Mouse (Mus musculus) liver, embryonic 14.5 days (tissue): ENCODE data around the gene Lrrc27. TPM values are rescaled to one million over a fixed set of nuclear protein-coding genes. Genes with fewer than 3 reads are reported as not detected.

ENCODE experiments used
- ATAC-seq: fragments of 200-750 bp; cut with Nextera tagmentation; 2 replicates; pipeline ENCODE4 v1.8.0; 2017; ENCODE audit warnings: moderate number of reproducible peaks, mild to moderate bottlenecking, moderate library complexity; ENCODE audit not compliant: insufficient read depth
- DNase-seq, 3 experiments: peaks; one replicate each; pipeline ENCODE4 v3.0.0-alpha.2; 2012 to 2013; ENCODE audit warnings: low read depth in 3 of 3, low spot score in 3 of 3
- H3K27ac ChIP-seq: fragments of 300-500 bp; sonication (generic); 2 replicates; pipeline ENCODE4 v1.5.1; 2014; ENCODE audit warnings: moderate library complexity, mild to moderate bottlenecking, control low read depth, inconsistent platforms
- H3K27me3 ChIP-seq: fragments of 300-500 bp; sonication (generic); 2 replicates; pipeline ENCODE4 v1.6.1; 2014; ENCODE audit warnings: mild to moderate bottlenecking, low read length, moderate library complexity; ENCODE audit not compliant: control insufficient read depth, insufficient read depth
- H3K36me3 ChIP-seq: fragments of 300-500 bp; sonication (generic); replicated peaks from 2 replicates; pipeline ENCODE4 v1.6.1; 2014; ENCODE audit warnings: low read depth; ENCODE audit not compliant: control insufficient read depth, insufficient read depth
- H3K4me1 ChIP-seq, 2 experiments: fragments of 200-500 bp in 1 of 2; fragments of 300-500 bp in 1 of 2; sonication (generic) in 1 of 2; replicated peaks; 2 replicates each; pipeline ENCODE4 v1.6.1; 2012 to 2014; ENCODE audit warnings: antibody characterized with exemption in 1 of 2, inconsistent platforms in 1 of 2, low read length in 1 of 2; ENCODE audit not compliant: control insufficient read depth in 2 of 2, insufficient read depth in 2 of 2
- H3K4me2 ChIP-seq: fragments of 300-500 bp; sonication (generic); 2 replicates; pipeline ENCODE4 v1.6.1; 2014; ENCODE audit warnings: low read depth, mild to moderate bottlenecking, control low read depth, moderate library complexity
- H3K4me3 ChIP-seq, 2 experiments: fragments of 200-500 bp in 1 of 2; fragments of 300-500 bp in 1 of 2; sonication (generic) in 1 of 2; 2 replicates each; pipeline ENCODE4 v1.5.1; 2012 to 2014; ENCODE audit warnings: low read depth in 2 of 2, low read length in 2 of 2, mild to moderate bottlenecking in 2 of 2, control low read depth in 1 of 2, inconsistent platforms in 1 of 2, moderate library complexity in 1 of 2; ENCODE audit not compliant: insufficient read depth in 1 of 2
- H3K9ac ChIP-seq: fragments of 300-500 bp; sonication (generic); replicated peaks from 2 replicates; pipeline ENCODE4 v1.6.1; 2014; ENCODE audit warnings: mild to moderate bottlenecking, control low read depth, moderate library complexity
- H3K9me3 ChIP-seq: fragments of 300-500 bp; sonication (generic); 2 replicates; pipeline ENCODE4 v1.6.1; 2016; ENCODE audit warnings: low read length, mixed read lengths; ENCODE audit not compliant: control insufficient read depth
- CTCF ChIP-seq: IDR thresholded peaks from 2 replicates; pipeline ENCODE4 v1.5.1; 2016; ENCODE audit warnings: antibody characterized with exemption, low read depth, control low read depth
- EP300 ChIP-seq: IDR thresholded peaks from 2 replicates; pipeline ENCODE4 v1.6.1; 2016; ENCODE audit warnings: antibody characterized with exemption, low read depth
- WGBS: fragments of 180-500 bp; shearing (Covaris S2); extraction: QIAGEN DNeasy Blood & Tissue Kit; methylation state at CpG from one replicate; pipeline ENCODE4 v1.1.7; 2014; ENCODE audit not compliant: insufficient replicate concordance; 5-methylcytosine and 5-hydroxymethylcytosine counted together
- polyA plus RNA-seq, 2 experiments: library from polyadenylated mRNA; depleted of rRNA in 1 of 2; stranded (reverse) in 1 of 2; unstranded in 1 of 2; fragments of >200 nt; fragmentation: Nextera tagmentation in 1 of 2; extraction: Ambion mirVana in 1 of 2; gene quantifications; 2 replicates each; pipeline versions ENCODE4 v1.2.1 to v1.2.3; 2012 to 2014

The Lrrc27 gene
- polyA plus RNA-seq, 2 experiments: 0.27 to 0.52 TPM

DNA sequence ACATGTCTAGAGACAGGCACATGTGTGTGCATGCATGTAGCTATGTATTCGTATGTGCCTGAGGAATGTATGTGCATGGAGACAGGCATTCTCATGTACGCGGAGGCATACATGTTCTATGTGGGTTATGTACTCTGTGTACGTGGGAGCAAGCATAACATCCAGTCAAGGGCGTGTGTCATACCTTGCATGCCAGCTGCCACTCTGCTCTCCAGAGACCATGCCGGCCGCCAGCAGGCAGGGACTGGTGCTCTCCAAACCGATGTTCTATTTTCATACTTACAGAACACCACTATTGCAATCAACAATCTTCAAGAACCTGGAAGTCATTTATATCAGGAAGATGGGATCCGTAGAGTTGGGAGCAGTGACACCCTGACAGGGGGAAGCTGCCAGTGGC is 3.7 kb downstream of the Lrrc27 start:
- H3K27ac ChIP-seq: no peak overlapping the region
- peaks cover 0 to 5% of the 10 kb centered on the region in 2 experiments; a peak in 2 of 4 replicates for H3K4me1 ChIP-seq
- TF ChIP-seq CTCF: no peak
- TF ChIP-seq EP300: no peak
- no peak overlapping the region for H3K9ac ChIP-seq
- H3K36me3 ChIP-seq: no peaks in the 10 kb centered on the region
- no peaks in the 10 kb centered on the region for H3K9me3 ChIP-seq
- no peak for ATAC-seq
- WGBS: 82% methylated on average over 9 of the region's 9 CpGs
- H3K27me3 ChIP-seq: no peaks in the 10 kb centered on the region
- no peak for DNase-seq
- H3K4me2 ChIP-seq: no peak overlapping the region
- H3K4me3 ChIP-seq: no peak overlapping the region

DNA sequence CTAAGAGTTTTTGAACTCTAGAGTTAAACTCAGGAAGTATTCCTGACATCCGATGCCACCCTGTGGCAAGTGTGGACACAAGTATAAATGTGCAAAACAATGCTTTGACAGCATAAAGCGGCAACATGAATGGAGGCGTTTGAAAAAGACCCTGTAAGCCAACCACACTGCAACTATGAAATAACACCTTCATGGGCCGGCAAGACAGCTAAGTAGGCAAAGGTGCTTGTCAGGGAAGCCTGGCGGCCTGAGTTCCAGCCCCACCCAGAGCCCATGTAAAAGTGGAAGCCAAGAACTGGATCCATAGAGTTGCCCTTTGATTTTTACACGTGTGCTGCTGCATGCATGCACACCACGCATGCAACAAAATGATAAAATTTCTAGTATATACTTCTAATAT is 4.3 kb downstream of the Lrrc27 start:
- no peaks in the 10 kb centered on the region for H3K36me3 ChIP-seq
- no peak overlapping the region for H3K27ac ChIP-seq
- no peak overlapping the region for H3K4me2 ChIP-seq
- WGBS: 69% methylated on average over 7 of the region's 7 CpGs
- ATAC-seq: no peak
- DNase-seq: no peak
- TF ChIP-seq EP300 (no peak), CTCF (no peak)
- peaks cover 0 to 5% of the 10 kb centered on the region in 2 experiments; a peak in 2 of 4 replicates for H3K4me1 ChIP-seq
- H3K9ac ChIP-seq: no peak overlapping the region
- no peaks in the 10 kb centered on the region for H3K27me3 ChIP-seq
- H3K4me3 ChIP-seq: no peak overlapping the region
- no peaks in the 10 kb centered on the region for H3K9me3 ChIP-seq

DNA sequence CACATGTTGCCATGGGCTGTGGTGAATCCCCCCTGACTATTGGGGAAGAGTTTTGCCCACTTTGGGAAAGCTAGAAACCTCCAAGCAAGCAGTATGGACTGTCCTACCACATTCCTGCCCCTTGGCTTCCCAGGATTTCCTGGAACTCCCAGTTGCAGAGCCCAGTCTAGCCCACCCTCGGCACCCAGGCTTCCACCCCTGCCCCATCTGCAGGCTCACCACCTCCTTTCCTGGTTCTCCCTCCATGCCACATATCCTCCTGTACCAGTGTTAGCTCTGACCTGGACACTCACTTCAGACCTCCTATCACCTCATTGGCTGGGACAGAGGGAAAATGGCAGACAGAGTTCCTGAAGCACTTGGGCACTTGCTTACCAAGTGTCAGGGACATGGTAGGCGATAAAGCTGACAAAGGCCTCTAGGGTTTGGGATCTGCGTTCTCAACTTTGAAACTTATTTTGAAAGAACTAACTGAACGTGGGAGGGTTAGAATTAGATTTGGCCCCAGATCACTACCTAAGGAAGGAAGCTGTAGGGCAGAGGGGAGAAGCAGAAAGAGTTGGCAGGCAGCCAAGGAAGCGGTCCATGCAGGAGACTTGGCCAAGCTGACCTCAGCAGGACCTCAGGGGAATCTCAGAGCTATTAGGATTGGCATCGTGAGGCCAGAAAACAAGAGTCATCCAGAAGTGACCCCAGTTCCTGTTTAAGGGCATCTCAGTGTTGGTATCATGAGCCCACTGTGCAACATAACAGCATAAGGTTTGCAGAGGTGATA is 6.0 kb downstream of the Lrrc27 start:
- H3K27ac ChIP-seq: no peak overlapping the region
- no peak overlapping the region for H3K4me2 ChIP-seq
- H3K4me3 ChIP-seq: no peak overlapping the region
- no peaks in the 10 kb centered on the region for H3K4me1 ChIP-seq
- ATAC-seq (no peak), DNase-seq (no peak)
- H3K36me3 ChIP-seq: no peaks in the 10 kb centered on the region
- TF ChIP-seq EP300 (no peak), CTCF (no peak)
- H3K27me3 ChIP-seq: no peaks in the 10 kb centered on the region
- 42% methylated on average over 6 of the region's 6 CpGs for WGBS
- H3K9ac ChIP-seq: no peak overlapping the region
- H3K9me3 ChIP-seq: no peaks in the 10 kb centered on the region

DNA sequence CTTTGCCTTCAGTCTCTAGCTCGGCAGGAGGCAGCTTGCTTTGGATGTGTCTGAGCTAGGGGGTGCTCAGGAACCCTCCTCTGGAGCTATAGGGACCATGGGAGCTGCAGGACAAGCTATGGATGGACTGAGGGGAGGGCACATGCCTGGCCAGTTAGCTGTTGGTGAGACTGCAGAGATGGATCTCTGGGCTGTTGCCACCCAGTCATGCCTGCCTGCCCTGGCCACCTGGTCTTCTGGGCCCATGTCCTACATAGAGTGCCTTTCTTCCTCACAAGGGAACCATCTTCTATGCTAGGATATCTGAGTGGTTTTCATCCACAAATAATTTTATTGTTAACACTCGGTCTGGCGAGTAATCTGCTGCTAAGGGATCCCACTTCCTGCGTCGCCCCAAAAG is 6.7 kb downstream of the Lrrc27 start:
- no peak overlapping the region for H3K27ac ChIP-seq
- ATAC-seq: no peak

DNA sequence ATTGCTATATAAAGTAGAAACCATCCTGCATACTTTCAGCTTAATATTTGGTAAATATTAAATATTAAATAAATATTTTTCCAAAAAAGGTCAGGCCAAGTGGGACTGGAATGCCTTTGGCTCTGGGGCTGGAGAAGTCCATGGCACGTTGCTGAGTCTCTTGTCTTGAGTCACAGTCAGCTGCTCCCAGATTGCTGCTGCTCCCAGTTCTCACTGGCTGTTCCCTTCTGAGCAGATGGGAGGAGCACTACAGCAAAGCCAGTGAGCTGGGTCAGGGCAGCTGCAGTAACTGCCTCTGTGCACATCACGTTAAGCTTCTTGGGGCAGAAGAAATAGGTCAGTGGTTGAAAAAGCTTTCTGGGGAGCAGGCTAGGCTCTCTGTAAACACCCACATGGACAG is 7.5 kb downstream of the Lrrc27 start:
- WGBS: 43% methylated on average over 2 of the region's 2 CpGs
- H3K27me3 ChIP-seq: no peaks in the 10 kb centered on the region
- ATAC-seq: no peak
- no peak overlapping the region for H3K9ac ChIP-seq
- H3K4me2 ChIP-seq: no peak overlapping the region
- no peaks in the 10 kb centered on the region for H3K9me3 ChIP-seq
- H3K36me3 ChIP-seq: no peaks in the 10 kb centered on the region
- H3K4me3 ChIP-seq: no peak overlapping the region
- H3K4me1 ChIP-seq: peaks cover 0 to 2% of the 10 kb centered on the region in 2 experiments; a peak in 1 of 4 replicates
- H3K27ac ChIP-seq: no peak overlapping the region
- no peak for DNase-seq
- no peak for TF ChIP-seq EP300
- no peak for TF ChIP-seq CTCF

More for the DNA sequence above, 6.7 kb downstream of the Lrrc27 start:
- Histone ChIP-seq H3K36me3 (no peaks in the 10 kb centered on the region), H3K4me2 (no peak overlapping the region), H3K9me3 (no peaks in the 10 kb centered on the region), H3K9ac (no peak overlapping the region), H3K27me3 (no peaks in the 10 kb centered on the region), H3K4me3 (no peak overlapping the region), H3K4me1 (0 out of 4 replicates have a peak, but pooled peaks cover 0 to 2% of the 10 kb centered on the region in 2 experiments)
- WGBS: 62% methylated on average over 5 of the region's 5 CpGs
- TF ChIP-seq EP300: no peak
- no peak for TF ChIP-seq CTCF
- no peak for DNase-seq
